Mouse (Mus musculus) heart, adult 9 months (tissue): Measurements from ENCODE around the gene Nfya.

Source experiments
- DNase-seq, 2 experiments: peaks; one replicate each; pipeline ENCODE4 v3.0.0; 2022; ENCODE audit warnings: low spot score in 2 of 2

Gene Nfya

GRCm38 (mm10) chr17:48431054-48431453, 21.3 kb upstream of the Nfya start:
- no peak for DNase-seq

GRCm38 (mm10) chr17:48430394-48430793, 20.7 kb upstream of the Nfya start:
- DNase-seq, result peak; percentile 59 to 68

GRCm38 (mm10) chr17:48427852-48428530, 18.3 kb upstream of the Nfya start:
- no peak for DNase-seq

GRCm38 (mm10) chr17:48426991-48427750, 17.5 kb upstream of the Nfya start:
- DNase-seq, result peak; percentile 34 to 50

- DNase-seq, result peak in 1 of 2 experiments; percentile 59
These were observed 16.3 kb upstream of the Nfya start for GRCm38 (mm10) chr17:48425823-48426612.

GRCm38 (mm10) chr17:48424237-48424636, 14.5 kb upstream of the Nfya start:
- DNase-seq, result no peak

GRCm38 (mm10) chr17:48419571-48419970, 9.9 kb upstream of the Nfya start:
- no peak for DNase-seq

- DNase-seq, result no peak
These were observed 9.1 kb upstream of the Nfya start for GRCm38 (mm10) chr17:48418781-48419180.

GRCm38 (mm10) chr17:48418174-48418573, 8.5 kb upstream of the Nfya start:
- DNase-seq, result no peak

- no peak for DNase-seq
These were observed 7.8 kb upstream of the Nfya start for GRCm38 (mm10) chr17:48417521-48417920.

GRCm38 (mm10) chr17:48416425-48417195, 6.9 kb upstream of the Nfya start:
- DNase-seq, result peak; percentile 25 to 39

- DNase-seq, result peak in 1 of 2 experiments; percentile 42
These were observed 6.3 kb upstream of the Nfya start for GRCm38 (mm10) chr17:48416011-48416410.

- DNase-seq, result no peak
These were observed 1.5 kb upstream of the Nfya start for GRCm38 (mm10) chr17:48411241-48411640.

GRCm38 (mm10) chr17:48410299-48410785, 636 bp upstream of the Nfya start:
- no peak for DNase-seq

- peak; percentile 71 to 72 for DNase-seq
These were observed 997 bp downstream of the Nfya start for GRCm38 (mm10) chr17:48408526-48409291.

- DNase-seq, result no peak
These were observed 1.7 kb downstream of the Nfya start for GRCm38 (mm10) chr17:48407910-48408525.

GRCm38 (mm10) chr17:48407154-48407553, 2.6 kb downstream of the Nfya start:
- DNase-seq, result no peak

GRCm38 (mm10) chr17:48404706-48405105, 5.0 kb downstream of the Nfya start:
- no peak for DNase-seq

- no peak for DNase-seq
These were observed 5.9 kb downstream of the Nfya start for GRCm38 (mm10) chr17:48403848-48404247.

GRCm38 (mm10) chr17:48402751-48403150, 7.0 kb downstream of the Nfya start:
- DNase-seq, result no peak
